Mouse (Mus musculus): ENCODE measurements at regions not wholly inside any gene's neighbourhood (a gene's known extent, or its start where the extent isn't known, plus 50 kb on each side); places are given as distances from the start of the nearest gene placed in this dataset.

- no peak for TF ChIP-seq POLR2A (IDR thresholded peaks at IDR 0.05; ENCODE audit: low read depth, low read length)
- TF ChIP-seq CTCF (IDR thresholded peaks at IDR 0.05; ENCODE audit: extremely low read depth, insufficient read depth, insufficient read length, insufficient replicate concordance), result no peak
These were observed 161.3 kb downstream of the Npr3 start for GRCm38 (mm10) chr15:11745629-11746372.
